Mouse (Mus musculus) liver, postnatal 0 days (tissue): ENCODE data around the gene Kalrn. TPM values are rescaled to one million over a fixed set of nuclear protein-coding genes. Genes with fewer than 3 reads are reported as not detected.

ENCODE experiments used
- ATAC-seq: fragments of 200-750 bp; cut with Nextera tagmentation; 2 replicates; pipeline ENCODE4 v1.8.0; 2017; ENCODE audit warnings: mild to moderate bottlenecking, moderate library complexity
- DNase-seq: peaks from one replicate; pipeline ENCODE4 v3.0.0-alpha.2; 2016
- H3K27ac ChIP-seq: fragments of 300-500 bp; sonication (generic); 2 replicates; pipeline ENCODE4 v1.5.1; 2014; ENCODE audit warnings: antibody characterized with exemption, moderate library complexity, mild to moderate bottlenecking, low read depth
- H3K27me3 ChIP-seq: fragments of 300-500 bp; sonication (generic); 2 replicates; pipeline ENCODE4 v1.6.1; 2014; ENCODE audit warnings: low read length, control low read depth, mixed read lengths; ENCODE audit not compliant: insufficient read depth
- H3K36me3 ChIP-seq: fragments of 300-500 bp; sonication (generic); replicated peaks from 2 replicates; pipeline ENCODE4 v1.6.1; 2014; ENCODE audit warnings: mild to moderate bottlenecking, control low read depth, low read length, moderate library complexity, mixed read lengths; ENCODE audit not compliant: insufficient read depth
- H3K4me1 ChIP-seq: fragments of 300-500 bp; sonication (generic); 2 replicates; pipeline ENCODE4 v1.6.1; 2014; ENCODE audit warnings: antibody characterized with exemption, mild to moderate bottlenecking, control low read depth; ENCODE audit not compliant: insufficient read depth
- H3K4me2 ChIP-seq: fragments of 300-500 bp; sonication (generic); 2 replicates; pipeline ENCODE4 v1.6.1; 2014; ENCODE audit warnings: low read depth, mild to moderate bottlenecking, low read length, moderate library complexity, mixed read lengths
- H3K4me3 ChIP-seq: fragments of 300-500 bp; sonication (generic); 2 replicates; pipeline ENCODE4 v1.5.1; 2014; ENCODE audit warnings: low read depth, low read length
- H3K9ac ChIP-seq: fragments of 300-500 bp; sonication (generic); replicated peaks from 2 replicates; pipeline ENCODE4 v1.6.1; 2014; ENCODE audit warnings: mild to moderate bottlenecking, moderate library complexity
- H3K9me3 ChIP-seq: fragments of 300-500 bp; sonication (generic); 2 replicates; pipeline ENCODE4 v1.6.1; 2016; ENCODE audit warnings: mild to moderate bottlenecking, control low read depth, low read length, mixed read lengths
- CTCF ChIP-seq: sonication (generic); IDR thresholded peaks from 2 replicates; pipeline ENCODE4 v1.5.1; 2016; ENCODE audit warnings: antibody characterized with exemption, low read depth
- EP300 ChIP-seq: IDR thresholded peaks from 2 replicates; pipeline ENCODE4 v1.6.1; 2016; ENCODE audit warnings: antibody characterized with exemption, low read depth, mild to moderate bottlenecking
- WGBS: fragments of 180-500 bp; shearing (Covaris S2); extraction: QIAGEN DNeasy Blood & Tissue Kit; methylation state at CpG from one replicate; pipeline ENCODE4 v1.1.7; 2014; ENCODE audit not compliant: insufficient replicate concordance; 5-methylcytosine and 5-hydroxymethylcytosine counted together
- polyA plus RNA-seq: library from polyadenylated mRNA; unstranded; fragments of >200 nt; fragmentation: Nextera tagmentation; extraction: Ambion mirVana; gene quantifications from 2 replicates; pipeline ENCODE4 v1.2.1, GENCODE M21; 2015

The Kalrn gene
- polyA plus RNA-seq, 1 experiment from 2014 or later = 16.7 TPM

- Histone ChIP-seq H3K27me3 (no peaks in the 10 kb centered on the region), H3K4me3 (no peak overlapping the region), H3K27ac (no peak overlapping the region), H3K9me3 (no peaks in the 10 kb centered on the region), H3K4me2 (no peak overlapping the region), H3K36me3 (no peaks in the 10 kb centered on the region), H3K9ac (no peak overlapping the region), H3K4me1 (0 out of 2 replicates have a peak, but pooled peaks cover 3% of the 10 kb centered on the region)
- TF ChIP-seq CTCF (no peak), EP300 (no peak)
- DNase-seq = no peak
- no peak for ATAC-seq
- 72% methylated on average over 5 of the region's 5 CpGs for WGBS
Measured at GRCm38 (mm10) chr16:34560814-34561213, 12.5 kb downstream of the Kalrn start.

- 78% methylated on average over 2 of the region's 2 CpGs for WGBS
- Histone ChIP-seq H3K9me3 (no peaks in the 10 kb centered on the region), H3K27ac (no peak overlapping the region), H3K27me3 (no peaks in the 10 kb centered on the region), H3K9ac (no peak overlapping the region), H3K36me3 (no peaks in the 10 kb centered on the region), H3K4me3 (no peak overlapping the region), H3K4me1 (0 out of 2 replicates have a peak, but pooled peaks cover 6% of the 10 kb centered on the region), H3K4me2 (no peak overlapping the region)
- DNase-seq (no peak), ATAC-seq (no peak)
- TF ChIP-seq EP300 (no peak), CTCF (no peak)
Measured at GRCm38 (mm10) chr16:34560411-34560810, 12.9 kb downstream of the Kalrn start.

DNA sequence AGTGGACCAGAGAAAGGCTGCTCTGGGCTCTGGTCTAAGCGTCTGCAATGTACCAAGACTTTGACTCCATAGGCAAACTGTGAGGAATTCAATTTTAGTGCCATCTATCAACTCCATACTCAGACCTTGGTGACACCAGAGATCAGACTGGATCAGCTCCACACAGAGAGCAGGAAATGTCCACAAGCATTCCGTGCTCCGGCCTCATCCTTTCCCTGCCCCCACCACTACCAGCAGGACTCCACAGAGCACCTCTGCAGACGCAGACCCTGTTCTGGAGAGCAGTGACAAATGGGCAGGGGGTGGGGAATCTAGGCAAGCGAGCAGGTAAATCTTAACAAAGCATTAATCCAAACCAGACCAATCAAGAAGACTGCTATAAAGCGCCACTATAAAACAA lies 15.4 kb downstream of the Kalrn start:
- Histone ChIP-seq H3K9me3 (no peaks in the 10 kb centered on the region), H3K27me3 (no peaks in the 10 kb centered on the region), H3K4me2 (no peak overlapping the region), H3K27ac (no peak overlapping the region), H3K4me3 (no peak overlapping the region), H3K9ac (no peak overlapping the region), H3K4me1 (0 out of 2 replicates have a peak, but pooled peaks cover 6% of the 10 kb centered on the region), H3K36me3 (no peaks in the 10 kb centered on the region)
- TF ChIP-seq CTCF (no peak), EP300 (no peak)
- ATAC-seq (no peak), DNase-seq (no peak)
- WGBS = 58% methylated on average over 6 of the region's 6 CpGs

DNA sequence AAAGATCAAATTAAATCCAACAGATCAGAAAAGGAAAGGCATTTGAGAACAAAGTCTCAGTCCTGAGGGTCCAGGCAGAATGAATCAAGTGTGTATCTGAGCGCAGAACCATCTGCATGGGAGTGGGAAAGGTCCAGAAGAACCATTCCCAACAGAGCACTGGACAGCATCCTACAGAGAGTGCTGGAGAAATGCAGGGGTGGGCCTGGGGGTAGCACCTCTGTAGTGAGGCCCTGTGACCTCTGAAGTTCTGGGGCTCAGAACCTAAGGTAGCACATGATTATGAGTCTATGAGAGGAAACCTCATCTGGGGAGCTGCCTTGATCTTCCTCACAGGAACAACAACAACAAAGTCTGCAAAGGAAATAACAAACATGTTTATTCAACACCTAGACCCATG lies 20.6 kb downstream of the Kalrn start:
- no peaks in the 10 kb centered on the region for H3K9me3 ChIP-seq
- ATAC-seq = no peak

DNA sequence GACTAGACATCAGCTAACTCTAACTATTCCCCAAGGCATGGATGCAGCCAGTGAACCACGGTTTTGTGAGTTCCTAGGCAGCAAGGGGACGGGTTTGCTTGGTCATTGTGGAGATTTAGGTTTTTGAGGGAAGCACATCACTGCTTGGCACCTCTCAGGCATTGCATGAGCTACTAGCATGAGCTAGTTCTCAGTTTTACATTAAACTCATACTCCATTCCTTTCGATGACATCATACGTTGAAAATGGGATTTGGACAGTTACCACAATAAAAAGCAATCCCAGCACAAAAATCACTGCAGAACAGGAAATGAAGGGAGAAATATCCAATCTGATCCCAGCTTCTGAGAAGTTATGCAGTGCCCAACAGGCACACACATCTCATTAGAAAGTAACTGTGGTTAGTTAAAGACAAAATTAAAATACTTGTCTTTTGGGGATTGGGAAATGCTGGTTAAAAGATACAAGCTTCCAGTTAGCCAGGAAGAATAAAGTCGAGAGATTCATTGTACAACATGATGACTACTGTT lies 23.8 kb downstream of the Kalrn start:
- no peak for DNase-seq
- no peak overlapping the region for H3K27ac ChIP-seq

More for the DNA sequence above, 20.6 kb downstream of the Kalrn start:
- TF ChIP-seq CTCF (no peak), EP300 (no peak)
- Histone ChIP-seq H3K27me3 (no peaks in the 10 kb centered on the region), H3K4me2 (no peak overlapping the region), H3K4me1 (0 out of 2 replicates have a peak, but pooled peaks cover 6% of the 10 kb centered on the region), H3K4me3 (no peak overlapping the region), H3K36me3 (no peaks in the 10 kb centered on the region), H3K9ac (no peak overlapping the region), H3K27ac (no peak overlapping the region)
- no peak for DNase-seq
- WGBS = 75% methylated on average over 1 of the region's 1 CpGs

GRCm38 (mm10) chr16:34546805-34547509 lies 26.4 kb downstream of the Kalrn start:
- no peaks in the 10 kb centered on the region for H3K36me3 ChIP-seq
- DNase-seq = no peak
- TF ChIP-seq EP300 = no peak
- no peak for TF ChIP-seq CTCF

More for the DNA sequence above, 23.8 kb downstream of the Kalrn start:
- TF ChIP-seq EP300 (no peak), CTCF (no peak)
- H3K27me3 ChIP-seq = no peaks in the 10 kb centered on the region
- ATAC-seq = no peak
- no peak overlapping the region for H3K9ac ChIP-seq
- no peaks in the 10 kb centered on the region for H3K36me3 ChIP-seq
- no peaks in the 10 kb centered on the region for H3K4me1 ChIP-seq
- WGBS = 70% methylated on average over 5 of the region's 5 CpGs
- no peak overlapping the region for H3K4me3 ChIP-seq
- no peak overlapping the region for H3K4me2 ChIP-seq
- no peaks in the 10 kb centered on the region for H3K9me3 ChIP-seq

More at GRCm38 (mm10) chr16:34546805-34547509, 26.4 kb downstream of the Kalrn start:
- H3K4me1 ChIP-seq = no peaks in the 10 kb centered on the region
- no peak overlapping the region for H3K4me3 ChIP-seq
- H3K27me3 ChIP-seq = no peaks in the 10 kb centered on the region
- H3K9me3 ChIP-seq = no peaks in the 10 kb centered on the region
- no peak overlapping the region for H3K27ac ChIP-seq
- ATAC-seq = no peak
- H3K9ac ChIP-seq = no peak overlapping the region
- WGBS = 73% methylated on average over 6 of the region's 6 CpGs
- no peak overlapping the region for H3K4me2 ChIP-seq
